Comparison of ENCODE assay signal across 8 mouse cellular contexts in the genomic region with DNA sequence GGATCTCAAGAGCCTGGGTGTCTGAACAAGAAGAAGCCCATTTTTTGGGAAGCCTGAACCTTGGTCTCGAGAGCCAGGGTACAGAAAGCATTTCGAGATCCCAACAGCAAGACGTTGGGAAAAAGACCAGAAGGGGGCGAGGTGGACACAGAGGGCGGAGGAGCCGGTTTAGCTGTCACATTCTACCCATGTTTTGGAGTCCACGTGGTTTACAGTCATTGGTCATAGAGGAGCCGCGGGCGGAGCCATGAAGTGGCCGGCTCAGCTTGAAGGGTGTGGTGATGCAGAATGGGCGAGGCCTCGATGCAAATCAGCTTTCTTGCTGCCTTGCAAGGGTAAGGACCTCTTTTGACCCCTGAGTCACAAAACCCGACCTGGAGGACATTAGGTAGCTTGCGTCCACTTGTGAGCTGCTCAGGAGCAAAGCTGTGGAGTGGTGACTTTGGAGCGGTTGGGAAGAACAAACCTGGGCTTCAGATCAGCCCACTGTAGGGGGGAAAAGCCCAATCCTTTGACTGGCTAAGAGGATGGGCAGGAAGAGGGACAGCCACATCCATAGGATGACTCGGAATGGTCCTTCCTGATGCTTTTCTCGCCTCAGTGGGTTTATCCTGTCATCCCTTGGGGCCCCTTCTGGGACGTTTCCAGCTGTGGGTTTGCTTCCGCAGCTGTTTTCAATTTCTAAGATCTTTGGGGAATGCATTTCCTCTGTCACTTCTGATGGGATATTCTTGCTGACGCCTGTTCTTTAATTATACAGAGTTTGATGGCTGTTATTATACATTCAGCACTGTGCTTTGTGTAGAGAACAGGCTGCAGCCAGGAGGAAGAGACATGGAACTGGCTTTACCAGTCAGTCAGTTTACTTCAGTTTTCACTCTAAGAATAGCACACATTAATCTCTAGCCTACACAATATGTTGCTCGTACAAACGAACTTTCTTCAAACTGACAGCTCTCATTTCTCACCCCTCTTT. TPM values are rescaled to one million over a fixed set of nuclear protein-coding genes. Genes with fewer than 3 reads are reported as not detected.
A peak's percentile ranks its signal among the peaks of the same experiment; 100 is the strongest.
DNase-seq lines count a peak whose midpoint lies in the region; ATAC-seq and TF ChIP-seq lines count a peak whose summit lies in the region.

No protein-coding gene starts in this region.

- peak overlapping the region; percentile 19; the same call in 1 of the 2 replicates for H3K4me3 ChIP-seq in intestine, embryonic 16.5 days (ENCODE audit: low read length)
- H3K4me3 ChIP-seq in liver, embryonic 14.5 days (ENCODE audit: insufficient read depth in 1 of 2, low read depth in 2 of 2, low read length in 2 of 2): no peak overlapping the region

- H3K9ac ChIP-seq in intestine, embryonic 16.5 days (ENCODE audit: low read depth, low read length): no peak overlapping the region
- H3K9ac ChIP-seq in liver, embryonic 14.5 days (replicated peaks): no peak overlapping the region

- peaks cover 11% of the 10 kb centered on the region for H3K4me1 ChIP-seq in intestine, embryonic 16.5 days (ENCODE audit: control insufficient read depth, insufficient read depth, low read length)
- H3K4me1 ChIP-seq in liver, embryonic 14.5 days (replicated peaks; ENCODE audit: control insufficient read depth in 2 of 2, insufficient read depth in 2 of 2, low read length in 1 of 2): no peaks in the 10 kb centered on the region

- peak; percentile 78 for ATAC-seq in intestine, embryonic 16.5 days
- peak; percentile 72 for ATAC-seq in liver, embryonic 14.5 days (ENCODE audit: insufficient read depth)

- WGBS in intestine, embryonic 16.5 days: 6% methylated on average over 23 of the region's 23 CpGs
- 7% methylated on average over 23 of the region's 23 CpGs for WGBS in liver, embryonic 14.5 days (ENCODE audit: insufficient replicate concordance)

- H3K27ac ChIP-seq in intestine, embryonic 16.5 days (ENCODE audit: low read length): peak overlapping the region; percentile 3; the same call in 1 of the 2 replicates
- H3K27ac ChIP-seq in liver, embryonic 14.5 days: no peak overlapping the region

- intact Hi-C loops in gastrocnemius, postnatal 36 days (cut with DNase I): no loop called here

- peak; percentile 38; the same call in 1 of the 2 replicates for TF ChIP-seq CTCF in liver, embryonic 14.5 days (IDR thresholded peaks at IDR 0.05; ENCODE audit: low read depth)

- peak overlapping the region; percentile 55 for H3K4me2 ChIP-seq in intestine, embryonic 16.5 days (ENCODE audit: low read depth, low read length)
- H3K4me2 ChIP-seq in liver, embryonic 14.5 days (ENCODE audit: low read depth): peak overlapping the region; percentile 13; the same call in 1 of the 2 replicates

- DNase-seq in layer of hippocampus, adult 11-12 months (ENCODE audit: low spot score): peak; percentile 25
- no peak for DNase-seq in layer of hippocampus, adult 9-11 months
- DNase-seq in cerebellum, postnatal 25 days: peak; percentile 15 to 42
- peak; percentile 23 to 27 for DNase-seq in gastrocnemius, postnatal 36 days
- DNase-seq in liver, embryonic 14.5 days (ENCODE audit: low read depth in 3 of 3, low spot score in 3 of 3): peak; percentile 23 to 37 (median 36)
- DNase-seq in natural killer cell, adult 2 months (ENCODE audit: low spot score in 2 of 2): peak; percentile 38 to 75
- DNase-seq in thymus, postnatal 25 days: peak; percentile 39

- no peaks in the 10 kb centered on the region for H3K36me3 ChIP-seq in intestine, embryonic 16.5 days (ENCODE audit: control insufficient read depth, insufficient read depth, low read length)
- H3K36me3 ChIP-seq in liver, embryonic 14.5 days (replicated peaks; ENCODE audit: control insufficient read depth, insufficient read depth, low read depth): no peaks in the 10 kb centered on the region

- TF ChIP-seq EP300 in liver, embryonic 14.5 days (IDR thresholded peaks at IDR 0.05; ENCODE audit: low read depth): no peak

- H3K27me3 ChIP-seq in intestine, embryonic 16.5 days (replicated peaks; ENCODE audit: control insufficient read depth, insufficient read depth, low read length): 0 out of 2 replicates have a peak, but pooled peaks cover 4% of the 10 kb centered on the region
- H3K27me3 ChIP-seq in liver, embryonic 14.5 days (ENCODE audit: control insufficient read depth, insufficient read depth, low read length): no peaks in the 10 kb centered on the region

- no peaks in the 10 kb centered on the region for H3K9me3 ChIP-seq in intestine, embryonic 16.5 days (ENCODE audit: control insufficient read depth, low read length)
- no peaks in the 10 kb centered on the region for H3K9me3 ChIP-seq in liver, embryonic 14.5 days (ENCODE audit: control insufficient read depth, low read length)

RNA-seq across cellular contexts. Expression of a gene that starts 22.1 kb away (rescaled TPM):
- total RNA-seq in gastrocnemius, postnatal 36 days (2021): under 1 TPM in 1 of 2 experiments, not detected in 1; 0.08 TPM
- polyA plus RNA-seq in intestine, embryonic 16.5 days (2015; fragmentation: Nextera tagmentation; extraction: Ambion mirVana): 1.7 TPM in 2 replicates
- polyA plus RNA-seq in liver, embryonic 14.5 days (2012; rRNA removed): 0.04 TPM in 2 replicates
- 0.05 and 0.13 TPM in 2 replicates for polyA plus RNA-seq in liver, embryonic 14.5 days (2014; fragmentation: Nextera tagmentation; extraction: Ambion mirVana)

RNA-seq across cellular contexts. Expression of a gene that starts 23.4 kb away (rescaled TPM):
- total RNA-seq in gastrocnemius, postnatal 36 days (2021): 1 to 10 TPM; 1.2 to 1.3 TPM
- polyA plus RNA-seq in intestine, embryonic 16.5 days (2015; fragmentation: Nextera tagmentation; extraction: Ambion mirVana): 8.0 and 9.9 TPM in 2 replicates
- 0.60 and 0.76 TPM in 2 replicates for polyA plus RNA-seq in liver, embryonic 14.5 days (2012; rRNA removed)
- polyA plus RNA-seq in liver, embryonic 14.5 days (2014; fragmentation: Nextera tagmentation; extraction: Ambion mirVana): 1.5 and 1.9 TPM in 2 replicates
